Mouse (Mus musculus) heart, postnatal 10 days (tissue): Measurements from ENCODE around the gene Gsdmc4. TPM values are rescaled to one million over a fixed set of nuclear protein-coding genes. Genes with fewer than 3 reads are reported as not detected.

Source experiments
- total RNA-seq, 2 experiments: library from RNA; stranded (reverse); gene quantifications; 2 replicates each; pipeline ENCODE4 v1.2.3; 2021

The Gsdmc4 gene
- total RNA-seq, 2 experiments from 2014 or later, result not detected

Other genes with a start within 250 kb of the Gsdmc4 start
- gene Gsdmc2, start 67.1 kb downstream of the Gsdmc4 start, total RNA-seq, result not detected
- not detected for gene Gsdmc3, start 33.7 kb downstream of the Gsdmc4 start, total RNA-seq
- gene Fam49b, start 148.2 kb upstream of the Gsdmc4 start, total RNA-seq, result 10 to 100 TPM; 37.4 to 40.7 TPM